Mouse (Mus musculus) forebrain, embryonic 14.5 days (tissue): ENCODE data around the gene Pkhd1. TPM values are rescaled to one million over a fixed set of nuclear protein-coding genes. Genes with fewer than 3 reads are reported as not detected.
A peak's percentile ranks its signal among the peaks of the same experiment; 100 is the strongest.

ENCODE experiments used
- ATAC-seq: fragments of 200-750 bp; cut with Nextera tagmentation; 2 replicates; pipeline ENCODE4 v1.8.0; 2017; ENCODE audit warnings: mild to moderate bottlenecking, moderate library complexity
- DNase-seq: peaks from one replicate; pipeline ENCODE4 v3.0.0-alpha.2; 2015; ENCODE audit warnings: low spot score
- H3K27ac ChIP-seq: fragments of 300-500 bp; sonication (generic); 2 replicates; pipeline ENCODE4 v1.5.1; 2014; ENCODE audit warnings: low read depth, mild to moderate bottlenecking, control low read depth, low read length, moderate library complexity
- H3K27me3 ChIP-seq: fragments of 300-500 bp; sonication (generic); replicated peaks from 2 replicates; pipeline ENCODE4 v1.6.1; 2014; ENCODE audit warnings: low read length, control low read depth, mixed read lengths; ENCODE audit not compliant: control insufficient read depth, insufficient read depth
- H3K36me3 ChIP-seq: fragments of 300-500 bp; sonication (generic); 2 replicates; pipeline ENCODE4 v1.6.1; 2014; ENCODE audit warnings: low read length, control low read depth; ENCODE audit not compliant: control insufficient read depth, insufficient read depth
- H3K4me1 ChIP-seq: fragments of 300-500 bp; sonication (generic); 2 replicates; pipeline ENCODE4 v1.6.1; 2014; ENCODE audit warnings: antibody characterized with exemption, low read length, control low read depth; ENCODE audit not compliant: control insufficient read depth, insufficient read depth
- H3K4me2 ChIP-seq: fragments of 300-500 bp; sonication (generic); 2 replicates; pipeline ENCODE4 v1.6.1; 2014; ENCODE audit warnings: mild to moderate bottlenecking, control low read depth, low read length
- H3K4me3 ChIP-seq: fragments of 300-500 bp; sonication (generic); 2 replicates; pipeline ENCODE4 v1.5.1; 2014; ENCODE audit warnings: low read depth, low read length, control low read depth
- H3K9ac ChIP-seq: fragments of 300-500 bp; sonication (generic); 2 replicates; pipeline ENCODE4 v1.6.1; 2014; ENCODE audit warnings: mild to moderate bottlenecking, low read length, control low read depth, moderate library complexity
- H3K9me3 ChIP-seq: fragments of 300-500 bp; sonication (generic); replicated peaks from 2 replicates; pipeline ENCODE4 v1.6.1; 2016; ENCODE audit warnings: low read length, control low read depth, mixed read lengths; ENCODE audit not compliant: control insufficient read depth
- WGBS: fragments of 180-500 bp; shearing (Covaris S2); extraction: QIAGEN DNeasy Blood & Tissue Kit; methylation state at CpG from one replicate; pipeline ENCODE4 v1.1.7; 2014; 5-methylcytosine and 5-hydroxymethylcytosine counted together
- polyA plus RNA-seq: library from polyadenylated mRNA; unstranded; fragments of >200 nt; fragmentation: Nextera tagmentation; extraction: Ambion mirVana; gene quantifications from 2 replicates; pipeline ENCODE4 v1.2.1, GENCODE M21; 2014

Gene Pkhd1
- polyA plus RNA-seq, 1 experiment from 2014 or later = not detected

GRCm38 (mm10) chr1:20035277-20035676 is 582.6 kb downstream of the Pkhd1 start:
- no peaks in the 10 kb centered on the region for H3K27me3 ChIP-seq
- no peaks in the 10 kb centered on the region for H3K9me3 ChIP-seq
- DNase-seq (no peak), ATAC-seq (no peak)
- H3K4me1 ChIP-seq = no peaks in the 10 kb centered on the region
- 75% methylated on average over 7 of the region's 7 CpGs for WGBS
- no peaks in the 10 kb centered on the region for H3K36me3 ChIP-seq
- no peak overlapping the region for H3K4me2 ChIP-seq
- H3K27ac ChIP-seq = no peak overlapping the region
- no peak overlapping the region for H3K9ac ChIP-seq
- no peak overlapping the region for H3K4me3 ChIP-seq

GRCm38 (mm10) chr1:20018198-20018925 is 599.5 kb downstream of the Pkhd1 start:
- Histone ChIP-seq H3K36me3 (no peaks in the 10 kb centered on the region), H3K27me3 (no peaks in the 10 kb centered on the region), H3K4me1 (no peaks in the 10 kb centered on the region), H3K9me3 (no peaks in the 10 kb centered on the region), H3K9ac (no peak overlapping the region), H3K4me3 (no peak overlapping the region), H3K4me2 (no peak overlapping the region), H3K27ac (no peak overlapping the region)
- DNase-seq (no peak), ATAC-seq (no peak)
- 82% methylated on average over 8 of the region's 8 CpGs for WGBS

GRCm38 (mm10) chr1:20017619-20018018 is 600.2 kb downstream of the Pkhd1 start:
- H3K4me1 ChIP-seq = no peaks in the 10 kb centered on the region

More at GRCm38 (mm10) chr1:20017619-20018018, 600.2 kb downstream of the Pkhd1 start:
- H3K9ac ChIP-seq = no peak overlapping the region
- H3K27me3 ChIP-seq = no peaks in the 10 kb centered on the region
- no peaks in the 10 kb centered on the region for H3K9me3 ChIP-seq
- WGBS = 89% methylated on average over 4 of the region's 4 CpGs
- no peak overlapping the region for H3K4me3 ChIP-seq
- no peak overlapping the region for H3K27ac ChIP-seq
- H3K4me2 ChIP-seq = no peak overlapping the region
- ATAC-seq (peak; percentile 44; the same call in 1 of the 2 replicates), DNase-seq (peak; percentile 36)
- no peaks in the 10 kb centered on the region for H3K36me3 ChIP-seq

Other genes with a start within 250 kb of the Pkhd1 start
- gene Il17a, start 112.8 kb upstream of the Pkhd1 start, polyA plus RNA-seq = not detected in 2 replicates
- not detected in 2 replicates for gene Il17f, start 172.6 kb upstream of the Pkhd1 start, polyA plus RNA-seq
- gene Mcm3, start 202.2 kb upstream of the Pkhd1 start, polyA plus RNA-seq = 64.0 and 79.4 TPM in 2 replicates